Mouse (Mus musculus) intestine, embryonic 16.5 days (tissue): ENCODE results near the gene Med8. TPM values are rescaled to one million over a fixed set of nuclear protein-coding genes. Genes with fewer than 3 reads are reported as not detected.

Experiments
- ATAC-seq: fragments of 200-750 bp; cut with Nextera tagmentation; 2 replicates; pipeline ENCODE4 v1.8.0; 2017; ENCODE audit warnings: moderate TSS enrichment, moderate library complexity
- H3K27ac ChIP-seq: fragments of 300-500 bp; sonication (generic); 2 replicates; pipeline ENCODE4 v1.5.1; 2014; ENCODE audit warnings: mild to moderate bottlenecking, low read length
- H3K27me3 ChIP-seq: fragments of 300-500 bp; sonication (generic); replicated peaks from 2 replicates; pipeline ENCODE4 v1.6.1; 2014; ENCODE audit warnings: low read length, control low read depth, mixed read lengths; ENCODE audit not compliant: control insufficient read depth, insufficient read depth
- H3K36me3 ChIP-seq: fragments of 300-500 bp; sonication (generic); 2 replicates; pipeline ENCODE4 v1.6.1; 2014; ENCODE audit warnings: low read length, control low read depth; ENCODE audit not compliant: control insufficient read depth, insufficient read depth
- H3K4me1 ChIP-seq: fragments of 300-500 bp; sonication (generic); 2 replicates; pipeline ENCODE4 v1.6.1; 2014; ENCODE audit warnings: low read length, control low read depth, mixed read lengths; ENCODE audit not compliant: control insufficient read depth, insufficient read depth
- H3K4me2 ChIP-seq: fragments of 300-500 bp; sonication (generic); 2 replicates; pipeline ENCODE4 v1.6.1; 2014; ENCODE audit warnings: low read depth, low read length, control low read depth
- H3K4me3 ChIP-seq: fragments of 300-500 bp; sonication (generic); 2 replicates; pipeline ENCODE4 v1.5.1; 2014; ENCODE audit warnings: mild to moderate bottlenecking, low read length
- H3K9ac ChIP-seq: fragments of 300-500 bp; sonication (generic); 2 replicates; pipeline ENCODE4 v1.6.1; 2014; ENCODE audit warnings: low read depth, low read length
- H3K9me3 ChIP-seq: fragments of 300-500 bp; sonication (generic); 2 replicates; pipeline ENCODE4 v1.6.1; 2016; ENCODE audit warnings: low read length, control low read depth; ENCODE audit not compliant: control insufficient read depth
- WGBS: fragments of 180-500 bp; shearing (Covaris S2); extraction: QIAGEN DNeasy Blood & Tissue Kit; methylation state at CpG from one replicate; pipeline ENCODE4 v1.1.7; 2014; 5-methylcytosine and 5-hydroxymethylcytosine counted together
- polyA plus RNA-seq: library from polyadenylated mRNA; unstranded; fragments of >200 nt; fragmentation: Nextera tagmentation; extraction: Ambion mirVana; gene quantifications from 2 replicates; pipeline ENCODE4 v1.2.1, GENCODE M21; 2015

Med8 gene
- polyA plus RNA-seq = 96.6 and 107 TPM in 2 replicates

DNA sequence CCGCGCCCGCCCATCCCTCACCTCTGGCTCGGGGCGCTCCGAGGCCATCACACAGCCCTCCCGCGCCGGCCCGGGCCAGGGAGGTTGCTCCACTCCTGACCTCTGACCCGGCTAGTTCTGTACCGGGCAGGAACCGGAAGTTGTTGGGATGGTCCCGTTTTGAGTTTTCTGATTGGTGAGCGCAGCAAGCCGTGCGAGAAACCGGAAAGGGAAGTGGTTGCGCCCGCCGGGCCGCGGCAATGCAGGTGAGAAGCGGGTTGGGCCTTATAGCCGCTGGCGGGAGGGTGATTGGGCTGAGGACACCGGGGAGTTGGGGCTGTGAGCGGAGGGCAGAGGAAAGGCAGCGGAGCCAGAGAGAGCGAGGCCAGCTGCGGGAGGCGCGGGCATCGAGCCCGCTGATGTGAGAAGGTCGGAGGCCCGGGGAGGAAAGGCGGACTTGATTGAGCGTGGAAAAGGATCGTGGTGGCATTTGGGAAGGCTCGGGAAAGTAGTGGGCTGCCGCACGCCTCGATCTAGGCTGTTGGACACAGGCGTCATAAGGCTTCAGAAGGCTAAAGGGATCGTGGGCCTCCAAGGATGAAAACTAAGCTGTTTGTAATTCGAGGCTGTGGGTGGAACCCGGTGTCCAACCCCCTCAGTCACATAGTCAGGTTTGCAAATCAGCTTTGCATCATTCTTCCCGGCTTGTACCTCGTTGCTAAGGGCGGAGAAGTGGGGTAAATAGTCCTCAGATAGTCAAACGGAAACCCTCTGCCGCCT lies at the start of gene Med8, which contains the start of gene Szt2:
Gene Med8 (plus strand): TSS at position 196 of the 759 bp plus-strand sequence.
Gene Szt2 (minus strand): TSS at position 132 of the 759 bp plus-strand sequence.
- no peaks in the 10 kb centered on the region for H3K9me3 ChIP-seq
- H3K4me1 ChIP-seq = peaks cover 15% of the 10 kb centered on the region

DNA sequence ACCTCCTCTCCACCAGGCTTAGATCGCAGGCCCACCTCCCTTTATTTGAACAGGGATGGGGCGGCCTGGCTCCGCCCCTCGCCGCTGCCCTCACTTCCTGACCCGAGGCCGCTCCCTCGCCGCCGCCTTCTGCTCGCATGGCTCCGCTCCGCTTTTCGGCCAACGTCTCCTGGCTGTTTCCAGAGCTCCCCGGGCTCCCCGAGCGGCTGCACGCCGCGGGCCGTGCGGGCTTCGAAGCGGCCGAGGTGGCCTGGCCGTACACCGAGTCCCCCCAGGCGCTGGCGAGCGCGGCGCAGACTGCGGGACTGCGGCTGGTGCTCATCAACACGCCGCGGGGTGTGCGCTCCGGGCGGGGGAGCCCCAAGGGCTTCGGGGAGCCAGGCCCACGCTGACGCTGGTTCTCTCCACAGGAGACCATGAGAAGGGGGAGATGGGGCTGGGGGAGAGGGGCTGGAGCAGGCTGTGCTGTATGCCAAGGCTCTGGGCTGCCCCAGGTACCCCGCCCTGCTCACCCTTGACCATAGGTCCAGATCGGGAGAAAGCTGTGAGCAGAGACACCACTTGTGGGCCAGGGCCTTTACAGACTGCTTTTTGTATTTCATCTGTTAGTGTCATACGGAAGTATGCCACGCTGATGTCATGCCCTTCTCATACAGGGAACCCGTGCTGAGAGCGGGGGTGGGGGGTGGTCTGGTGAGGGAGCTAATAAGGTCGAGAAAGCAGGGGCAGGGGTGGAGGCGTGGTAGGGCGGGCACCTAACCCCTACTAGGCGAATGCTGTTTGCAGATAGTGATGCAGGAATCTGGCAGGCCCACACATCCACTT lies 49.0 kb upstream of the Med8 start:
- peak overlapping the region; percentile 95 for H3K9ac ChIP-seq
- peak overlapping the region; percentile 91 for H3K4me2 ChIP-seq

More for the DNA sequence above, at the start of gene Med8, which contains the start of gene Szt2:
- under 1% methylated on average over 53 of the region's 53 CpGs for WGBS
- Histone ChIP-seq H3K36me3 (peaks cover 11% of the 10 kb centered on the region), H3K27me3 (no peaks in the 10 kb centered on the region), H3K4me2 (peak within 1 kb of the TSS; percentile 68), H3K4me3 (peak within 1 kb of the TSS; percentile 90), H3K27ac (peak within 1 kb of the TSS; percentile 67), H3K9ac (peak within 1 kb of the TSS; percentile 91)
- ATAC-seq = peak; percentile 98

DNA sequence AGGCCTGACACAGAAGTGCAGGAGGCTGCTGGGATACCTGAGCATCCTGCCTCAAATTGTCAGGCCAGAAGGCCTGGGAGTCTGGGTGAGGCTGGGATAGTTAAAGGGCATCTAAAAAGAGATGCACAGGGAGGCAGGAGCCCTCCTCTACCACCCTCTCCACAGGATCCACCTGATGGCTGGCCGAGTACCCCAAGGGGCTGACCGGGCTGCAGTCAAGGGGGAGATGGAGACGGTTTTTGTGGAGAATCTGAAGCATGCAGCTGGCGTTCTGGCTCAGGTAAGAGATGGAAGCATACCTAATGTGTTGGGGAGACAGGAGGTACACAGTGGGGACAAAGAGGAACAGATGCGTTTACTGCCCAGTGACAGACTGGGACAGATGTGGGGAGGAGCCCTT lies 47.7 kb upstream of the Med8 start:
- WGBS = 82% methylated on average over 5 of the region's 5 CpGs
- no peak overlapping the region for H3K4me3 ChIP-seq
- no peak overlapping the region for H3K27ac ChIP-seq
- H3K27me3 ChIP-seq = no peaks in the 10 kb centered on the region
- no peaks in the 10 kb centered on the region for H3K9me3 ChIP-seq
- no peak for ATAC-seq
- H3K4me2 ChIP-seq = no peak overlapping the region
- H3K9ac ChIP-seq = 0 out of 2 replicates have a peak overlapping the region, but pooled peaks have one; percentile 0
- peaks cover 17% of the 10 kb centered on the region for H3K36me3 ChIP-seq
- peaks cover 8% of the 10 kb centered on the region for H3K4me1 ChIP-seq

More for the DNA sequence above, 49.0 kb upstream of the Med8 start:
- Histone ChIP-seq H3K27ac (peak overlapping the region; percentile 92), H3K27me3 (no peaks in the 10 kb centered on the region), H3K4me3 (peak overlapping the region; percentile 83), H3K4me1 (peaks cover 8% of the 10 kb centered on the region), H3K9me3 (no peaks in the 10 kb centered on the region), H3K36me3 (peaks cover 17% of the 10 kb centered on the region)
- ATAC-seq = peak; percentile 79
- WGBS = 1% methylated on average over 54 of the region's 54 CpGs

DNA sequence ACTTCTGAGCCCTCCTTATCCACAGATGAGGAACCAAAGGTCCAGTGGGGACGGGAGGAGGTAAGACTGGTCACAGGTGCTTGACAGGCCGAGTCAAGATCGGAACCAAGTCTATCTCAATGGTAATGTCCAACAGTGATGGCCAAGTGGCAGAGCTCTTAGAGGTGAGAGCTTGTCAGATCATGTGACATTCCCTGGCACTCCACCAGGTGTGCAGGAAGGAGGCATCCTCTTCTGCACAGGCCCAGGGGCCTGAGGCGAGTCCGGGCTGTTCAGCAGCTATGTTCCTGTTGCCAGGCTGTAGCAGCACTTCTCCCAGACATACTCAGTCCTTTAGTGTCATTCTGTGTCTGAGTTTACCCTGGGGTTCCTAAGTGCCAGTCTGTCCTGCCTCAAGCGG lies 46.3 kb upstream of the Med8 start:
- no peak overlapping the region for H3K9ac ChIP-seq

DNA sequence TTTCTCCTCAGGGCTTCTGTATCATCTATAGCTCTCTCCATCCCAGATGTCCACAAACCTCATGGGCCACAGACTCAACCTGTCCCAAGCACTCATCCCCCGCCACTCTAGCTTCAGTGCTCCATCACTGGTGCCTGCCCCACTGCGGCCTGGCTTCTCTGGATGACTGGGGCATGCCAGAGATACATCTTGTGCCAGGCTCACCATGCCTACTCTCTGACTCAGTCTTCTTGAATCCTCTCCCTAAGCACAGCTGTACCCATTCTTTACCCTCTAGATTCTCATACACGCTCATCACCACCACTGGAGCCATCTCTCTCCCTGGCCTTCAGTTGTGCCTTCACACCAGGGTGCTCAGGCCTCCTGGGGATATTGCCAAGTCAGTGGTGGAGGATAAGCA lies 45.2 kb upstream of the Med8 start:
- ATAC-seq = no peak
- H3K4me3 ChIP-seq = no peak overlapping the region
- H3K4me1 ChIP-seq = peaks cover 8% of the 10 kb centered on the region
- 96% methylated on average over 3 of the region's 3 CpGs for WGBS
- no peak overlapping the region for H3K27ac ChIP-seq
- no peaks in the 10 kb centered on the region for H3K9me3 ChIP-seq
- no peak overlapping the region for H3K9ac ChIP-seq
- H3K4me2 ChIP-seq = no peak overlapping the region
- peaks cover 17% of the 10 kb centered on the region for H3K36me3 ChIP-seq
- no peaks in the 10 kb centered on the region for H3K27me3 ChIP-seq

More for the DNA sequence above, 46.3 kb upstream of the Med8 start:
- ATAC-seq = no peak
- WGBS = 91% methylated on average over 6 of the region's 6 CpGs
- Histone ChIP-seq H3K27ac (no peak overlapping the region), H3K36me3 (peaks cover 17% of the 10 kb centered on the region), H3K27me3 (no peaks in the 10 kb centered on the region), H3K9me3 (no peaks in the 10 kb centered on the region), H3K4me2 (no peak overlapping the region), H3K4me1 (peaks cover 8% of the 10 kb centered on the region), H3K4me3 (no peak overlapping the region)

DNA sequence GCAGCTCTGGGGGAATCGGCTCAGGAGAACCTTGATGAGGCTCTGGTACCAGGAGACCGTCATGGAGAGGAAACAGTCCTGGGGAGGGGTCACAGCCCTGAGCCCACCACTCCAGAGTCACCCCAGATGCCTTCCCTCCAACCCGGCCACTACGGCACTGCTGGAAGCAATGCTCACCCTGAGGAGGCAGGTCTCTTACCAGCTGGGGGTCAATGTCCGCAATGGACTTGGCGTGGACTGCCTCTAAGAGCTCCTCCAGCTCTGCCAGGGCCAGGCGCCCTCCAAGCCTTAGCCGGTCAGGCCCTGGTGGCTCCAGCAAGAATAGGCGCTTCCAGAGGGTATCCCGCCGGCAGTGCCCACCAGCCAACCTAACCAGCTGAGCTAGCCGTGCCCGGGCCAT lies 44.5 kb upstream of the Med8 start:
- Histone ChIP-seq H3K4me1 (peaks cover 8% of the 10 kb centered on the region), H3K4me3 (no peak overlapping the region), H3K4me2 (no peak overlapping the region), H3K9ac (no peak overlapping the region), H3K27ac (no peak overlapping the region), H3K36me3 (peaks cover 21% of the 10 kb centered on the region), H3K27me3 (no peaks in the 10 kb centered on the region), H3K9me3 (no peaks in the 10 kb centered on the region)
- no peak for ATAC-seq
- WGBS = 93% methylated on average over 13 of the region's 13 CpGs

DNA sequence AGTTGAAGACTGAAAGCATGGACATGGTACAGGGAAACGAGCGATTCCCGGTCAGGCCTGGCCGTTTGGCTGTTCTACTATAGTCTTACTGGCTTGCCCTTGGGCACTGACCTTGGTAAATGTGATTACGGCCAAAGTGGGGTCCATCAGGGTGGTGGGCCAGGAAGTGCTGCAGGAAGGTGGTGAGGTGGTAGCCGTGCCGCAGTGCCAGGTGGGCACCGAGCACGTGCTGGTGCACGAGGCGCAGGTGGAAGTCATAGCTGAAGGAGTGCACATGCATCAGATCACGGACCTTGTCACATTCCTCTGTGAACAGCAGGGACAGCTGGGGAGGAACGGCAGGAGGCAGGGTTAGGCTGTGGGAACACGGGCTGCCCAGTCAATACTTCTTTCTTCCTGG lies 43.1 kb upstream of the Med8 start:
- no peak for ATAC-seq
- 90% methylated on average over 14 of the region's 14 CpGs for WGBS
- Histone ChIP-seq H3K4me3 (no peak overlapping the region), H3K4me2 (no peak overlapping the region), H3K36me3 (peaks cover 21% of the 10 kb centered on the region), H3K27ac (no peak overlapping the region), H3K27me3 (no peaks in the 10 kb centered on the region), H3K9ac (no peak overlapping the region), H3K9me3 (no peaks in the 10 kb centered on the region), H3K4me1 (peaks cover 1% of the 10 kb centered on the region)

DNA sequence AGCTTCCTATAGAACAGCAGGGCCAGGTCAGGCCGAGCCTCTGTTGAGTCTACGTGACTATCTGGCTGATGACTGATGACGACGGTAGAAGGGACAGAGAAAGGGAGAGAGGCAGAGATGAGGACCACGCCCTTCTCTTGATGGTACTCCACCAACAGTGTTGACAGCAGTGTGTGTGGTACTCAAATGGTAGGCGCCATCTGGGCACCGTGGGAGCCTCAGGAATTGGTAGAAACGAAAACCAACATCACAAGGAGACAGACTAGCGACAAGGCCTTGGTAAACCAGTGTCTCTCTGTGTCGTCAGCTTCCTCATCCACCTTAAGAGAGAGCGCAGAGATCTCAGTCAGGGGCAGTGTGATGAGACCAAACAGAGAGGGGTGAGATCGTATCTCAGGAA lies 41.6 kb upstream of the Med8 start:
- no peak for ATAC-seq
- WGBS = 85% methylated on average over 12 of the region's 12 CpGs
- Histone ChIP-seq H3K4me1 (no peaks in the 10 kb centered on the region), H3K9ac (no peak overlapping the region), H3K9me3 (no peaks in the 10 kb centered on the region), H3K36me3 (peaks cover 27% of the 10 kb centered on the region), H3K4me3 (no peak overlapping the region), H3K4me2 (no peak overlapping the region), H3K27me3 (no peaks in the 10 kb centered on the region), H3K27ac (no peak overlapping the region)

DNA sequence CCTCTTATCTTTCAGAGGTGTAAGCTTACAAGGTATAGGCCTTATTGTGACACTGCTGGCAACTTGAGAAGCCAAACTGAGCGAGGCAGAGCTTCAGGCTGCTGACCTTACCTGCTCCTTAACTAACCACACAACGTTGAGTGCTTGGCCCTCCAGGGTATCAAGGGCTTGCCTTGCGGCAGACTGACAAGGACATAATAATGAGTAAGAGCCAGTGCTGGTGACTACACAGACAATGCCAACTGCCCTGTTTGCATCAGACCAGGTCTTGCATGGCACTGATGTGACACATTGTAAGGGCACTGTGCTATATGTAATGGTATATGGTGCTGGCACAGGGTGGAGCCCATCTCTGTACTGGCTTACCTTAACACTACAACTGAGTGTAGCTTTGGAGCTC lies 40.5 kb upstream of the Med8 start:
- Histone ChIP-seq H3K9me3 (no peaks in the 10 kb centered on the region), H3K4me2 (no peak overlapping the region), H3K4me1 (no peaks in the 10 kb centered on the region), H3K9ac (no peak overlapping the region), H3K27ac (no peak overlapping the region), H3K4me3 (no peak overlapping the region), H3K36me3 (peaks cover 27% of the 10 kb centered on the region), H3K27me3 (no peaks in the 10 kb centered on the region)
- ATAC-seq = no peak
- 89% methylated on average over 3 of the region's 3 CpGs for WGBS
